Mouse (Mus musculus) CD4-positive, CD25-positive, alpha-beta regulatory T cell, adult 4 months (primary cell): Measurements from ENCODE around the gene Ylpm1. TPM values are rescaled to one million over a fixed set of nuclear protein-coding genes. Genes with fewer than 3 reads are reported as not detected.

Experiments
- ATAC-seq: one replicate; pipeline ENCODE4 v1.8.0; 2017
- polyA plus RNA-seq, 2 experiments: library from polyadenylated mRNA; unstranded; fragments of 100-300 nt; shearing (Covaris generic); gene quantifications; one replicate each; pipeline ENCODE4 v1.2.1; 2017

Gene Ylpm1
- polyA plus RNA-seq, 2 experiments from 2014 or later: 35.5 to 43.3 TPM

DNA sequence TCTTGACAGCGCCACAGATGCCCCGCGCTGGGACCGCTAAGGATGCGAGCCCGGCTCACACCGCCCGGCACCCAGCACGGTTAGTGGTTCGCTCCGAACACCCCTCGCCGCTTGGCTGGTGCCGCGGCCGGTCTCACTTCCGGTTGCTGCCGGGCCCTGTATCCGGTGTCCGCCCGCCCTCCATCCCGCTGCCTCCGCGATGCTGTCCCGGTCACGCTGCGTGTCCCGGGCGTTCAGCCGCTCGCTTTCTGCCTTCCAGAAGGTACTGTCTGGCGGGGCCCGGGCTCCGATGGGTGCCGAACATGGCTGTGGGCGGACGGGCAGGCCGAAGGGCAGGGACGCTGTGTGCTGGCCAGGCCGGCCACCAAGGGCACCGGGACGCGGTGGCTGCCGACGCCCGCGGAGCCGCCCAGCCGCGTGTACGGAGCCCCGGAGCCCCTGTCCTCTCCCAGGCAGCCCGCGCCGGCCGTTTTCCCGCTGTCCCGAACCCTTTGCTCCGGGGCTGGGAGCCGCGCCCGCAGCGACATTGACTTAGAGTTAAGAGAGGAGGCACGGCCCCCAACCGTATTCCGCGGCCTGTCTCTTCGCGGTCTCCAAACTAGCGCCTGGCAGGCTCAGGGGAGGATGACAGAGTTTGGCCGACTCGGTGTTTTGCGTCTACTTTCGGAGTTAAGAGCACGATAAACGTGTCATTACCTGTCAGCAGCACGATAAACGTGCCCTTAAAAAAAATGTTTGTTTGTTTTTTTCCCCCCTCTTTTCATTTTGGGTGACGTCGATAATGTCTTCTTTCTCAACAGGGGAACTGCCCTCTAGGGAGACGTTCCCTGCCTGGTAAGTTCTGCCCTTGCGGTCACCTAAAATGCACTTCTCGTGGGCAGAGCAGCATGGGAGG lies 114.8 kb downstream of the Ylpm1 start, which contains the start of the genes Prox2 and Dlst:
Gene Prox2 (minus strand): TSS at position 62 of the 895 bp plus-strand sequence.
Gene Dlst (plus strand): TSS at position 136 of the 895 bp plus-strand sequence.
- ATAC-seq: peak; percentile 96

DNA sequence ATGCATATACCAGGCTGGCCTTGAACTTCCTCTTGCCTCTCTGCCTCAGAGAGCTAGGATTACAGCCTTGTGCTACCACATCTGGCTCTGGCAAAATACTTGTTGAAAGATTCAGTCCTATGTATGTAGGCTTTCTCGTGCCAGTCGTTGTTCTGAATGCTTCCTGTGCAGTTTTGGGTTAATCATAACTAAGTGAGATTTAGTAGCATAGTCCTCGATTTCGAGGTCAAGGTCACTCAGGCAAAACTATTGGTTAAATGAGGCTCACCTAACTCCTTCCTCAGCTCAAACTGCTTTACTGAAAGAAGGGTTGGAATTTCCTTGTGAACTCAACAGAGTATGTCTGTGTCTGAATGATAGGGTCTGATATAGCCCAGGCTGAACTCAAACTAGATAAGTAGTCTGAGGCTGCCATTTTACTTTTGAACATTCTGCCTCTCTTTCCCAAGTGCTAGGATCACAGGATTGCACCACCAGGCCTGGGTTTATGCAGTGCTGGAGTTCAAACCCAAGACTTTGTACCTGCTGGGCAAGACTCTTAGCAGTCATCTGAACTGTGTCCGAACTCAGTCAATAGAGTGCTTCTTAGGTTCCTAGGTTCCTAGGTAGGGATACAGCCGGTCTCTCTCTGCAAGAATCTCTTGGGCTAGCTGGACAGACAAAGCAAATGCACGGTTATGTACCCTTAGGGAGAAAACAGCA lies 116.6 kb downstream of the Ylpm1 start:
- ATAC-seq: no peak

DNA sequence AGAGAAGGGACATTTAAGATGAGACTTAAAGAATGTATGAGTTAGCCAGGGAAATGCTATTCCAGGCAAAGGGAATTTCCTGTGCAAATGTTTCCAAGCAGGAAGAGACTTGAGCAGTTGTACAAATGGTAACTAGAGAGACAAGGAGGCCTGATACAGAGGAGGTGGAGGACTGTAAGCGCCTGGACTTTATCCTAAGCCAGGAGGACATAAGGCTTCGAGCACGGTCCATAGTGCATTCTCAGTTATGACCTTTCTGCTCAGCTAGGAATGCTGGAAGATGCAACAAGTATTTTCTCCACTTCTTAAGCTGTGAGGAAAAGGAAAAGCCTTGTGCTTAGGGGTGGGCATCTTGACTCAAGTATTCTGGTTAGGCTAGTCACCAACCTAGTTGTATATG lies 117.2 kb downstream of the Ylpm1 start:
- ATAC-seq: no peak

DNA sequence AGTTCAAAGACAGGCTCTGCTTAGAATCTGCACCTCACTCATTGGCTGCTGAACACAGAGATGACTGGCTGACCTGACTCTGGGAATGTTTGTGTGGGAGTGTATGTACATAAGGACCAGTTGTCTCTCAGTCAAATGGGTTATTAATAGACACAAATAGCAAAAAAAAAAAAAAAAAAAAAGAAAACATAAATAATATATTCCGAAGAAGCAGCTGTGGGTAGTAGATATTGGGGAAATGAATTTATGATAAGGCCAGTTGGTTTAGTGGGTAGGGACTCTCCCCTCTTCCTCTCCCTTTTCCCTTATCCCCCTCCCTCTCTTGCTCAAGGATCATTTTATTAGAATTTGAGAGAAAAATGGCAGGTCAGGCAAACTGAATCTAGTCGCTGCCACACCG lies 117.8 kb downstream of the Ylpm1 start:
- no peak for ATAC-seq

DNA sequence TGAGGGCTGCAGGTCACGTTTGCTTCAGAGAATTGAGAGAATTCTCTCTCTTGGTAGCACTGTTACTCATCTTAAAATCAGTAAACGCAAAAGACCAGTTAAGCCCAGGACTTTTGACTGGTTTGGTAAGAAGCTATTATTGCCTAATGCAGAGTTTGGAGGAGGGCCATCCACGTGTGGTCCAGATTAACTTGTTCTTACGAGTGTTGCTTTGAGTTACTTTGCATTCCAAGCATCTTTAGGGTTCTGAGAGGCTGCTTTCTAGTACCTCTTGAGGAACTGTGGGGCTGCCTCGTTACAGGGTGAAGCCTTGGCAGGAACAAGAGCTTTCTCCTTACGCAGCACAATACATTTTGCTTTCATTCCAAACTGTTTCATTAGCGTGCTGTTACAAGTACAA lies 119.6 kb downstream of the Ylpm1 start:
- ATAC-seq: no peak

Other genes starting within 250 kb of the Ylpm1 start
- gene Npc2, start 223.2 kb upstream of the Ylpm1 start, polyA plus RNA-seq: 100 to 1,000 TPM; 184 to 230 TPM
- gene Isca2, start 223.1 kb upstream of the Ylpm1 start, polyA plus RNA-seq: 100 to 1,000 TPM; 107 to 156 TPM
- not detected for gene Ltbp2, start 119.8 kb upstream of the Ylpm1 start, polyA plus RNA-seq
- gene Fcf1, start 25.4 kb upstream of the Ylpm1 start, polyA plus RNA-seq: 100 to 1,000 TPM; 189 to 203 TPM
- gene Arel1, start 25.4 kb upstream of the Ylpm1 start, polyA plus RNA-seq: 10 to 100 TPM; 28.4 to 28.7 TPM
- 1 to 10 TPM; 3.4 to 5.5 TPM for gene Prox2, start 114.4 kb downstream of the Ylpm1 start, polyA plus RNA-seq
- 10 to 100 TPM; 57.2 to 73.7 TPM for gene Dlst, start 114.5 kb downstream of the Ylpm1 start, polyA plus RNA-seq
- under 1 TPM; 0.28 to 0.43 TPM for gene Rps6kl1, start 154.9 kb downstream of the Ylpm1 start, polyA plus RNA-seq
- gene Pgf, start 181.5 kb downstream of the Ylpm1 start, polyA plus RNA-seq: not detected
- gene Eif2b2, start 223.2 kb downstream of the Ylpm1 start, polyA plus RNA-seq: 10 to 100 TPM; 67.3 to 94.7 TPM